Mouse (Mus musculus): Measurements from ENCODE around the gene Smg6.

The Smg6 gene

DNA sequence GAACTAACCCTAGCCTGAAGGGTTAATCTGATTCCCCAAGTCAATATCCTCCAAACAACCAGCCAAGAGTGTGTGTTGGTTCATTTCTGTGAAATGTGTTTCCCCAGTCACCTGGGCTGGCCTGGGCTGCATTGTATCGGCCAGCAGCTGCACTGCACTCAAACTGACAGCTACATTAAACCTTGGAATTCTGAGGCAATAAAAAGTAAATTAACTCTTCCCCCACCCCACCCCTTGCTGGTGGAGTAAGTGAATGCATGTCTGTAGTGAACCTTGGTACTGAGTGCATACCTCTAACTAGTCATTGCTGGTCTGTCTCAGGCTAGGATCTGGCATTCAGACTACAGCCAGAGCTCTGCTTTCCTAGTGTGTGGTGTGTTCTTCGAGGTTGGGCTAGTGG is 124.2 kb downstream of the Smg6 start:
- DNase-seq, result peak; percentile 44 to 62

DNA sequence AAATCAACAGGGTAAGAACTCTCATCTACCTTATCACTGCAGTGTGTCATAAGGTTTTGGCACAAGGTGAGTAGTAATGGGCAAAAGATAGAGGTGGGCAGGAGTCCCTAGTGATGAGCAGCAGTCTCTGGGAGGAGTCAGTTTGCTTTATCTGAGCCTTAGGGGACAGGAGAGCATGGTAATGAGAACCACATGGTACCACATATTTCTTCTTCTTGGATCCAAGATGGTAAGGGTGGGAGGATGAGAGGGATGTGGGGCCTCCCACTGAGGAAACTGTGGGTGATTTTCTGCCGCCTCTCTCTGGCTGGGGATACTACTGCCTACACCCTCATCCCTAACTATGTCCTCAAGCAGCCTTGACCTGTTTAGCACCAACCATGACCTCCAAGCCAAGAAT is 125.6 kb downstream of the Smg6 start:
- no peak for DNase-seq

DNA sequence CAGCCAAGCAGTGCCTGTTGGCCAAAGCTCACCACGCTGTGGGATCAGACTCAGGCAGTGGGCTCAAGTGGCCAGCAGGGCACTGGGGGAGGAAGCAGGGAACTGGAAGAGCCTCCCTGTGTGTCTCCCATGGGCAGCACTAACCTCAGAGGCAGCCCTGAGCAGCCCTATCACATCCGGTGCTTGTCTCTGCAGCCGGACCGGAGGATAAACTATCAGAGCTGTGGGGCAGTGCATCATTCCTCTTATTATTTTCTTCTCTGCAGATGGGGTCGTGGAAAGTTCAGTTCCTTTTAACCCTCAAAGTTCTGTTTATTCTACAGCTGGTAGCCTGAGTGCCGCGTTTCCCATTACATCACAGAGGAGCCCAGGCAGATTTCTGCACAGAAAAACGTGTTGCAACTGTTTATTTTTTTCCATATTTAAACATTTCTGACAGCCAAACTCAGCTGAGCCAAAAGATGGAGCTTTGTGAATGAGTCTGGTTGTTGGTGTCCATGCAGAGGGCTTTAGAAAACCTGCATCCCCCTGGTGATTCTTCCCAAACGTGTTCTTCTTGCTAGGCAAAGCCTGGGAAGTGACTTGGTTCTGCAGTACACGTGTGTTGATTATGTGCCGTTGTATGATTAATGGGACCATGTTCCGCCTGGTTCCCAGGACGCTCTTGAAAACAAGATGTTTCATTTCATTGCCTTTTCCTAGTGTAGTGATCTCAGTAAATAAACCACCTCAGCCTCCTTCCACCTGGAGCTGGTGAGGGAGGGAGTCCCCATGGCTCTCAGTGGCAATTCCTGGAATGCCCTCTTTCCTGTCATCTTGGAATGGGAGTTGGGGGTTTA is 126.3 kb downstream of the Smg6 start:
- DNase-seq, result peak; percentile 73 to 84

DNA sequence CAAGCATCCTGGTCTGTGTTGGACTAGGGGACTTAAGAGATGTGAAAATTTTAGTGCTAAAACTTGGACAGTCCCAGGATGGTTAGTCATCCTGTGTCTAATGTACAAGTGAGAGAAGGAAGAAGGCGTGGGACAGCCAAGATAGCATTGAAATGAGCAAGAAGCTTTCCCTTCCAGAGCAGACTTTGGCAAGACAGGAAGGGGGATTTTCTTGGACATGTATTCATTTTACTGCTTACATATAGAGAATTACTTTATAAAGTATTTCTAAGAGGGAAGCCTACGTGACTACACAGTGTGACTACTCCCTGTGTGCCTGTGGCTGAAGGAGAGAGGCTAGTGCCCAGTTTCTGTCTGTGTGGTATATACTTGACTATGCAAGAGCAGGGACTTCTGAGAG is 127.4 kb downstream of the Smg6 start:
- no peak for DNase-seq

DNA sequence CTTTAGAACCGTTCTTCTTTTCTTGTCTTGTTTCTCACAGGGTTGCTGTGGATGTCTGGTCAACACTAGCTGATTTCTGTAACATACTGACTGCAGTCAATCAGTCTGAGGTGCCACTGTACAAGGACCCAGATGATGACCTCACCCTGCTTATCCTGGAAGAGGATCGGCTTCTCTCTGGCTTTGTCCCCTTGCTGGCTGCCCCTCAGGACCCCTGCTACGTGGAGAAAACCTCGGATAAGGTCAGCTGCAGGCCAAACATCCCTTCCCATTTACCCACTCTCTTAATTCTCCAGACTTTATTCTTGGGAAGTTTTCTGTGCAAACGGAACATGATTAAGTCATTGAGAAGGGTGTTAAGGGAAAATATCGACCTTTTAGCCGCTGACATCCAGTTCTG is 128.1 kb downstream of the Smg6 start:
- DNase-seq, result peak; percentile 29 to 48

DNA sequence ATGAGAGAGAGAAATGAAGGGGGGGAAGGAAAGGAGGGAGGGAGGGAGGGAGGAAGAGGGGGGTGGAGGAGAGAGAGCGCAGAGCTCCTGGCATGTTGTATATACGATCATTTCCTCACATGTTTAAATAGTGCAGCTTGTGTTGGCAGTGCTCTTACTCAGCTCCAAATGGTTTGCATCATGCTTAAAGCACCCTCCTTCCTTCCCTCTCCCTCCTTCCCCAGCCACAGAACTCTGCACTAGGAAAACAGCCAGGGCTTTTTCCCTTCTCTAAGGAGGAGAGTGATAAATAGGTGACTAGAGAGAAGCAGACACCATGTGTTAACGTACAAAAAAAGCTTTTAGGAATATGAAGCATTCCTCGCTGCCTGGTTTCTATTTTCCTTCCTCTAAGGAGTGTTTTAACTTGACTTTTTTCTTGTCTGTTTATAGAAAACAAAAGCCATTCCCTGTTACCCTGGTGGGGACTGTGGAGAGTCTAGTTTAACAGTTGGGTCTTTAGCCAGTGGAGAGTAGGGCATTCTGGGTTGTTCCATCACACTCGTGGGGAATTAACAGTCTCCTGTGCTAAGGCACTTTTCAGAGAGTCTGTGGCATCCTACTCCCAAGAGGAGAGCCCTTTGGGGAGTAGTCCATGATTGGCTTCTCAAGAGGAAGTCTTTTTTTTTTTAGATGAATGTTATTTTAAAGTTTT is 128.7 kb downstream of the Smg6 start:
- DNase-seq, result peak; percentile 39 to 51

DNA sequence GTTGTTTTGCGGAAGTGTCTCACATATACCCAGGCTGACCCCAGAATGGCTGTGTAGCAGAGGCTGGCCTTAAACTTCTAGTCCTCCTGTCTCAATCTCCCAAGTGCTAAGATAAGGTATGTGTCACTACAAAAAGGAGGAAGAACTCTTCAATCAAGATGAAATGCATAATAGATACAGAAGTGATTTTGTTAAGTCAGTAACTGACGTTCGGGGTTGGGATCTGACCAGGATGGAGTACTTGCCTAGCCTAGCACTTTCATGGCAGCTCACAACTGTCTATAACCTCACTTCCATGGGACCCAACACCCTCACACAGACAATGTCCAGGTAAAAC is 129.2 kb downstream of the Smg6 start:
- no peak for DNase-seq

DNA sequence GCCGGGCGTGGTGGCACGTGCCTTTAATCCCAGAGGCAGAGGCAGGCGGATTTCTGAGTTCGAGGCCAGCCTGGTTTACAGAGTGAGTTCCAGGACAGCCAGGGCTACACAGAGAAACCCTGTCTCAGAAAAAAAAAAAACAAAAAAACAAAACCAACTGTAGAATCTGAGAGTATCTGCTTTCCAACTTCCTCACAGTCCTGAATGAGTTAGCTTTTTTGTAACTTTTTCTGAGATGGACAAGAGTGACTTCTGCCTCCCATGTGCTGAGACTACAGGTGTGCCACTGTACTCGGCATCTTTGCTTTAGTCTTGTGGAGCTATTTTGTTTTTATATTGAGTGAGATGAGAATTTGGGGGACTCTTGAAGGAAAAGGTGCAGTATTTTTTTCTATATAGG is 137.0 kb downstream of the Smg6 start:
- DNase-seq, result no peak

DNA sequence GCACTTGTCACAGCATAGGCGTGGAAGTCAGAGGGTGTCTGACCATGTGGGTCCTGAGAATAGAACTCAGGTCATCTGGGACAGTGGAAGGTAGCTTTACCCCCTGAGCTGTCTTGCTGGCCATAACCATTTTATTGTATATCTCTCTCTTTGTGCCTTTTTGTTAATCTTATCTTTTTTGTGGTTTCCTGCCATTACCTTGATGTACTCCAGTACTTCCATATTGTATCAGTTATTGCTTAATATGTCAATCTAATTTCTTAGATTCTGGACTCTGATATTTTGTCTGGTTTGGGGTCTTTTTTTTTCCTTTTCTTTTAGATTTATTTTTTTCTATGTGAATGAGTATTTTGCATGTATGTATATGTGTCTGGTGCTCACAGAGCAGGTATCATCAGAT is 138.6 kb downstream of the Smg6 start:
- no peak for DNase-seq

DNA sequence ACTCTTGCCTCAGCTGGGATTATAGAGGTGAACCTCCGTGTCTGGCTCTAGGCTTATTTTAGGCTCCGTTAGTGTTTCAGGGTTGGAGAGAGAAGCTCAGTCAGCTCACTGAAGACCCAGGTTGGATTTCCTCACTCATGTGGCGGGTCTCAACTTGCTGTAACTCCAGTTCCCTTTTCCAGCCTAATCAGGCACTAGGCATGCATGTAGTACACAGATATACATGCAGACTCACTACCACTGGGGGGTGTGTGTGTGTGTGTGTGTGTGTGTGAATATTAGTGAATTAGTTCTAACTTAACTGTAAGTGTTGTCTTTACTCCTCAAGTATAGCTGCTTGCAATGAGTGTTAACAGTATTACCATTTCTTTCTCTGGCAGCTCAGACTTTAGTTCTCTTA is 145.7 kb downstream of the Smg6 start:
- no peak for DNase-seq

DNA sequence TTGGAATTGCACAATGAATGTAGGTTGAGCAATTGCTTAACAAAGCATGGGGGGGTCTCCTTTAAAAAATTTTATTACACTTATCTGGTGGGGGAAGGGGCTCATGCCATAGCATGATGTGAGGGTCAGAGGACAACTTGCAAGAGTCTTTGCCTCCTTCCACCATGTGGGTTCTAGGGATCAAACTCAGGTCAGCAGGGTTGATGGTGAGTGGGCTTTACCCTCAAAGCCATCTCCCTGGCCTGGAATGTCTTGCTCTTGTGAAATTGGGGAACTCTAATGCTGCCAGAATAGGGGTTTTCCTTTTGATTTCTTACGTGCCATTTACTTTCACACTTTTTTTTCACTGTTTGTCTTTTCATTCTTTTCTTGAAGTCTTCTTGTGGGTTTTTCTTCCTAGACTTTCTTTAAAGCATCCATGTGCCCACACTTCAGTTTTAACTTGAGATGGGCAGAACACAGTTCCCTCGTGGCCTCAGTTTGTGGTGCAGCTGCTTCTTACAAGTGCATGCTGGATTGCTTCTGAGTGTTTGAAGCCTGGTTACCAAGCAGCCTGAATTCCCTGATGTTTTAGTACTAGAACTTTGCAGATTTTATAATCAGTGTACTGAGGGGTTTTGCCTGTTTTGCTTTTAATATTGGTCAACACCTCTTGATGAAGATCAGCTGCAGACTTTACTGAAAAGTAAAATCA is 147.5 kb downstream of the Smg6 start:
- no peak for DNase-seq

DNA sequence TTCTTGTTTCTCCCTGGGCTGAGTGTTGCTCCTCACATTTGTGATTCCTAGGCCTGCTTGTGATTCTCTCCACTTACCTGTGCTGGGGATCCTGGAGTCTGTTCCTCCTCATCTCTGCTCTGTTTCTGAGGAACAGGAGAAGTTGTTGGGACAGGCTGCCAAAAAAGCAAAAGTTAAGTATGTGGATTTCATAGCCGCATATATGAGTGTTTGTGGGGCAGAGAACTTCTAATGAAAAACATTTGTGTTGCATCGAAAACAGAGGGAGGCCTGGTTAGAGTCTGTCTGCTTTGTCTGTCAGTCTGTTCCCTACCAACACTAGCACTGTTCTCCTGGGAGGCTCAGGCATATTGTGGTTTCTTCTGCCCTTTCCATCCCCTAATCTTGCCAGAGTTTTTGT is 148.1 kb downstream of the Smg6 start:
- no peak for DNase-seq

DNA sequence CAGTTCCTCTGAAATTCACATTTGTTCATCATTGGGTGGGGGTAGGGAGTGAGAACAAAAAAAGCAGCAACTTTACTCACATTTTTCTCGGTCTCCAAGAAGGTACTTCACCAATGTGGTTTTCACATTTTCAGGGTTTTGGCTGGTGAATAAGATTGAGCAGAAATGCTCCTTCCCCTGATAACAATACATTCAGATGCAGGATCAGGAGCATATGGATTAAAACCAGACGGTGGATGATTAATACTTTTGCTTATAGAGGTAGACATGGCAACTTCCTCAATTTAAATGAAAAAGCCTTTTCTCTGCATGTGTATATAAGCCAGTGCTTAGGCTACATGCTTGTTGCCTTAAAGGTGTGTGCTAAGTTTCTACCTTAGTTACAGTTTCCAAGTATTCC is 148.9 kb downstream of the Smg6 start:
- no peak for DNase-seq

DNA sequence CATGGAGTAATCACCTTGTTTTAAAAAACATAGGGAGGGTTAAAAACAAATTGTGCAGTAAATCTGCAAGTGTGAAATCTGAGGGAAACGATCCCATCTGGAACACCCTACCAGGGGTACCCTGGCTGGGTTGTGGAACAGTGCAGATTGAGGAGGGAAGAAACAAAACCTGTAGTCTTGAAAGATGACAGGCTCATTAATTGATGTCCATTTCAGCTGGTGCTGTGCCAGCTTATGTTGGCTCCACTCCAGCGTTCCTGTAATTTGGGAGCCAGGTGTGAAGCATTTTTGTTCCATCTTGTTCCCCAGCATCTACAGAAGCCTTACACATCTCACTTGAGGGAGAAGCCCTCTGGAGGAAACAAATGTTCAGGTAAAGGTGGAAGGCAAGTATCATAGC is 153.0 kb downstream of the Smg6 start:
- DNase-seq, result peak in 1 of 2 experiments; percentile 22

DNA sequence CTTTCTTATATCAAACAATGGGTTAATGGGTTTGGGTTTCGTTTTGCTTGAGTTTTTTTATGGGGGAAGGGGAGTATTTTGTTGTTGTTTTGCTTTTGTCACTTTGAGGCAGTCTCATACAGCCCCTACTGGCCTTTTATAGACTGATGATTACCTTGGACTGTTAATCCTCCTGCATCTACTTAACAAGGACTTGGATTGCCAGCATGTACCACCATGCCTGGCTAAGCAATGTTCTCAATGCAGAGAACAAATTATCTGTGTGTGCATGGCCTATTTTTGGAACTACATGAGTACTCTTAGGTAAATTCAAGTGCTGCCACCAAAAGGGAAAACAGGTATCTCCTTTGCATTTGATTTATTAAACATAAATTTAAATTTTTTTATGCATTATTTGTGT is 157.4 kb downstream of the Smg6 start:
- DNase-seq, result no peak

DNA sequence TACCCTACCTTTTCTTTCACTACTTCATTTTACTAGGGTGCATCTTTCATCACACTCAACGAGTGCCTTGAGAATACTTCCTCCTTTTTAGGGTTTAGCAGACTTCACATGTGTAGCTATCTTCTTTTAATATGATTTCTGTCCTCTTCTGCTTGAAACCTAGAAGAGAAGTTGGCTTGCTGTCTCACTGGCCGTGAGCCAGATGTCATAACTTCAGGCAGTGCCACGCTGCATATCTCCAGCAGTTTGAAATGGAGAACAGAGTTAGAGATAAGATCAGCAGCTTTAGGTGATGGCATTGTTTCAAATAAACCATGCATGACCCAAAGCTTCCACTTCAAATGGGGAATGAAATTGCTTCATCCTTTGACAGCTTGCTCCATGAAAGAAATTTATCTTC is 166.5 kb downstream of the Smg6 start:
- peak; percentile 60 to 66 for DNase-seq

DNA sequence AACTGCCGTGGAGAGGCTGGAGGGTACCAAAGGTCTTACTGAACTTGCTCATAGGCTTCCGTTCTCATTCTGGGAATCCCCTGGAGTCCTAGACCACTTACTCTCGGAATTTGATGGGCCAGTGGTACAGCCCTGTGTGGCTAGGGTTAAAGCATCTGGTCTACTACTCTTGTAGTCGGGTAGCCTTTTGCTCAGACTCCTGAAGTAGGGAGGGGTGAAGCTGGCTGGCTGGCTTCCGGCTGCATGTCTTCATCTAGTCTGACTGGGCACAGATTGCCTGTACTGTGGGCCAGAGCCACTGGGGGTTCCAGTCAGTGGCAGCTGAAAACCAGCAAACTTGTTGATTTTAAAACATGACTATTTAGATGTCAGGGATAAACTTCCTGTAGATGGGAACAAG is 167.0 kb downstream of the Smg6 start:
- peak; percentile 58 to 73 for DNase-seq

DNA sequence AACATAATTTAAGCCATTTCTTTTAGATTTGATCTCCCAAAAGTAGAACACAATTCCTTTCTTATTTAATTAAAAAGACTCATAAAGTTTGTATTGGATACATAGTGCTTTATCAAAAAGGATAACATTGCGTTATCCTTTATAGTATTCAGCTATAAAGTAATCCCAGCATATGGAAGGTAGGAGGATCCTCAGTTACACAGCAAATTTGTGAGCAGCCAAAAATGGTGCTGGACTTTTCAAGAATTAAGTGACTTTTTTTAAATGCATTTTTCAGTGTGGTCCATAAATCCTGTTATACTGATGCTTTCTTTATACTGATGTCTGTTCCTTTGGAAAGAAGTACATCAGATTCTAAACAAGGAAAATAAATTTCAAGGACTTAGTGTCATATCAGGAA is 169.1 kb downstream of the Smg6 start:
- no peak for DNase-seq

DNA sequence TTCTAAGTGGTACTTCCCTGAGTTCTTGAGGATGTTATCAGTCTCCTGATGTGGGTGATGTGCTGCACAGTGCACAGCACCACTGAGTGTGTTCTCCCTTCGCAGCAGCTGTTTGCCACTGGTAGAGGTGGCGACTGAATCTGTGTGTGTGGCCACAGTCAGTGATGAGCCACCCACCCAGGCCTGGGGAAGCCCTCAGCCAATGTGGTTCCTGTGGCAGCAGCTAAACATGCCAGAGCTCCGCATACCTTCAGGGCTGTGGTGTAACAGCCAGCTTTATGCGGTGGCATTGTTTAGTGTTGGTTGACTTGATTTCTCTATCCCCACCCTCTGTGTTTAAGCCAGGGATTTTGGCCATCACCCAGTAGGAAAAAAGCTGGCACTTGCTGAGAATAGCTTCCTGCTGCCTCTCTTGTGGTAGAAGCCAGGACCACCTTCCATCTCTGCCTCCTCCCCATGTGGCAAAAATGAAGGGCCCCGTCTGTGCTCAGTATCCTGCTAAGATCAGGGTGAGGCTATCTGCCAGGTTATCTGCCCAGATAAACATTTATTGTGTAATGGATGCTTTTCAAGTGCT is 177.2 kb downstream of the Smg6 start:
- DNase-seq, result no peak

DNA sequence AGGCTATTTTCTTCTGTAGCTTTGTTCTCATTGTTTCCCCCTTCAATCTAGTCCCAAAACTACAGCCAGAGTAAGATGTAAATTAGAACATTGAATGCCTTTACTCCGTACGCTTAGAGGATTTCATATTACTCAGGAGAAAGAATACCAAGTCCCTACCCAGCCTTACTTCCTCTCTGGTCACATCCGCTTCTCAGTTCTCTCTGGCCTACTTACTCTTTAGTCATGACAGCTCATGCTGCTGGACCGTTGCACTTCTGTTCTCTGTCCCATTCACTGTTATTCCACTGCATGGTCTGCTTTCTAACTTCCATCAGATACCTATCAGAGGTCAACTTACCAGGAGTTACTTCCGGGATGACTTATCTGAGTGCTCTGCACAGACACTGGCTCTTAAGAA is 181.0 kb downstream of the Smg6 start:
- DNase-seq, result no peak

DNA sequence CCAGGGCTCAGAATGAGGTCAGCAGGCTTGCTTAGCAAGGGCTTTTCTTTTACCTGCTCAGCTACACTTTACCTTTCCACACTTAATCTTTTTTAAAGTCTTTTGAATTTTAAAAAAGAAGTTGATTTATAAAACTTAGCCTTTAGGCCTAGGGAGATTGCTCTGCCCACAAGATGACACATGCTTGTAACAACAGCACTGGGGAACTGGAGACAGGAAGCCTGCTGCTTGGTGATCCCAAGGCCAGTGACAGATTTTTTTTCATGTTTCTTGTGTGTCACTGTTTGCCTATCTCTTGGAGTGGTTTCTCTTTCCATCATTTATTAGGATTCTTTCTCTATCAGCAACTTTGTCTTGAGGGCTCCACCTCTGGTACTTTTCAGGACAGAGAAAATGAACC is 183.3 kb downstream of the Smg6 start:
- DNase-seq, result no peak

DNA sequence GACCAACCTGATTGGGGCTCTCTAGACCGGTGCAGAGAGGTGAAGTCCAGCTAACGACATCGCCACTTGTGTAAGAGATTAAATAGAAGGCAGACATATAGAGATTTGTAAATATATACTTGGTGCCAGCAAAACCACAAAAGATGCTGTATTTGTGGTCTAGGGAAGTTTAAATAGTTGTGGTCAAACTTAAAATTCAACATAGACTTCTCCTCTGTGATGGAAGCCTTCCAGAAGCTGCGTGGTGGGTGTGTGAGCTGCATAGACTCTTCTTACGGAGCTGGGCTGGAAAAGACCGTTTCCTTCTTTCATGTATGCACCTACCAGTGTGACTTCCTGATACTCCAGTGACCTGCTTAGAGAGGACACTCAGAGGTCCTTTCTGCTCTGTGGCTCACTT is 190.8 kb downstream of the Smg6 start:
- DNase-seq, result no peak

DNA sequence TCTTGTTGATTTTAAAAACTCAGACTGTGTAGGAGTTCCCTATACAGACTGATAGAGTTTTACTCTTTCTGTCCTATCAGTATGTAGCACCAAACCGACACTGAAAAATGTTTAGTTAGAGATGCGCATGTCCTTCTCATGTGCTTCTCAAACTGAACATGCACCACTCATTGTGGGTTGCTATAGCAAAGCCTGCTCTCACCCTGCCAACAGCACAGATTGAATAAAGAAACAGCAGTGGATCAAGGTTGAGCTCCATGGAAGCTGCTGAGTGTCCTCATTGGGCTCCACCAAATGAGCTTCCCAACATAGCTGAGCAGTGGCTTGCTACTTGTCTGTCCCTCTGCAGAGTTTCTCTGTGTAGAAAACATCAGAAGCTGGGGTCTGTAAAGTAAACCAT is 192.5 kb downstream of the Smg6 start:
- no peak for DNase-seq

DNA sequence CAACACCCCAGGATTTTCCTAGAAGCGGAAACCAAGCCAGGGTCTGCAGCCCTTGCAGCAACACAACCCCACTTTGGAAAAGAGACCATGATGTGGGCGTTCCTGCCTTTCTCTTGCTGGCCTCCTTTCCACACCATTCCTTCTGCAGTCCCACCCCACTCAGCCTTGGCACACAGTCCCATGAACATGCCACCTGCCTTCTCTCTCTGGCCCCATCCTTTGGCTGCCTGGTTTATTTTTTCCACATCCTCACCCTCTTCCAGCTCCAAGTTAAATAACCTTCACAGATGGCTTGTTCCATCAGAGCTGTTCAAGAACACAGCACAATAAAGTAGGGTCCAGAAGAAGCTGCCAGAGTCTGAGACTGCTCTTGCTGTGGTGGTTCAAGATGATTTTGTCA is 193.7 kb downstream of the Smg6 start:
- DNase-seq, result no peak

Measured in kidney, postnatal 4 days (tissue).